Mouse (Mus musculus) heart, embryonic 14.5 days (tissue): ENCODE results near the gene Il1rap. TPM values are rescaled to one million over a fixed set of nuclear protein-coding genes. Genes with fewer than 3 reads are reported as not detected.
A peak's percentile ranks its signal among the peaks of the same experiment; 100 is the strongest.

Experiments
- ATAC-seq: fragments of 200-750 bp; cut with Nextera tagmentation; 2 replicates; pipeline ENCODE4 v1.8.0; 2017; ENCODE audit warnings: low read depth, moderate TSS enrichment; ENCODE audit not compliant: insufficient number of reproducible peaks, insufficient read depth, low FRiP score
- H3K27ac ChIP-seq, 2 experiments: fragments of 200-500 bp in 1 of 2; fragments of 300-500 bp in 1 of 2; sonication (generic) in 1 of 2; replicated peaks in 1 of 2; 2 replicates each; pipeline ENCODE4 v1.5.1; 2012 to 2014; ENCODE audit warnings: low read depth in 2 of 2, low read length in 2 of 2, control low read depth in 1 of 2, mild to moderate bottlenecking in 1 of 2, mixed read lengths in 1 of 2; ENCODE audit not compliant: control insufficient read depth in 1 of 2, insufficient read depth in 1 of 2
- H3K27me3 ChIP-seq: fragments of 300-500 bp; sonication (generic); 2 replicates; pipeline ENCODE4 v1.6.1; 2014; ENCODE audit warnings: mild to moderate bottlenecking, low read length, control low read depth; ENCODE audit not compliant: control insufficient read depth, insufficient read depth
- H3K36me3 ChIP-seq: fragments of 300-500 bp; sonication (generic); 2 replicates; pipeline ENCODE4 v1.6.1; 2014; ENCODE audit warnings: mild to moderate bottlenecking, control low read depth, low read length, mixed read lengths; ENCODE audit not compliant: control insufficient read depth, insufficient read depth
- H3K4me1 ChIP-seq, 2 experiments: fragments of 200-500 bp in 1 of 2; fragments of 300-500 bp in 1 of 2; sonication (generic) in 1 of 2; 2 replicates each; pipeline ENCODE4 v1.6.1; 2012 to 2014; ENCODE audit warnings: low read length in 2 of 2, control low read depth in 1 of 2, mixed read lengths in 1 of 2; ENCODE audit not compliant: control insufficient read depth in 2 of 2, insufficient read depth in 2 of 2
- H3K4me2 ChIP-seq: fragments of 300-500 bp; sonication (generic); 2 replicates; pipeline ENCODE4 v1.6.1; 2014; ENCODE audit warnings: mild to moderate bottlenecking, low read length
- H3K4me3 ChIP-seq, 2 experiments: fragments of 200-500 bp in 1 of 2; fragments of 300-500 bp in 1 of 2; sonication (generic) in 1 of 2; 2 replicates each; pipeline ENCODE4 v1.5.1; 2012 to 2014; ENCODE audit warnings: low read length in 2 of 2, mild to moderate bottlenecking in 2 of 2, control low read depth in 1 of 2, low read depth in 1 of 2, moderate library complexity in 1 of 2; ENCODE audit not compliant: control insufficient read depth in 1 of 2, insufficient read depth in 1 of 2
- H3K9ac ChIP-seq: fragments of 300-500 bp; sonication (generic); 2 replicates; pipeline ENCODE4 v1.6.1; 2014; ENCODE audit warnings: mild to moderate bottlenecking, low read length
- H3K9me3 ChIP-seq: fragments of 300-500 bp; sonication (generic); 2 replicates; pipeline ENCODE4 v1.6.1; 2016; ENCODE audit warnings: low read length, control low read depth; ENCODE audit not compliant: control insufficient read depth
- WGBS: fragments of 180-500 bp; shearing (Covaris S2); extraction: QIAGEN DNeasy Blood & Tissue Kit; methylation state at CpG from one replicate; pipeline ENCODE4 v1.1.7; 2014; 5-methylcytosine and 5-hydroxymethylcytosine counted together
- polyA plus RNA-seq: library from polyadenylated mRNA; unstranded; fragments of >200 nt; fragmentation: Nextera tagmentation; extraction: Ambion mirVana; gene quantifications from 2 replicates; pipeline ENCODE4 v1.2.1, GENCODE M21; 2014

Il1rap gene
- polyA plus RNA-seq, 1 experiment from 2014 or later, result 7.2 TPM

GRCm38 (mm10) chr16:26561743-26562142 lies 19.8 kb upstream of the Il1rap start:
- 61% methylated on average over 2 of the region's 2 CpGs for WGBS
- Histone ChIP-seq H3K27me3 (no peaks in the 10 kb centered on the region), H3K36me3 (no peaks in the 10 kb centered on the region), H3K4me1 (no peaks in the 10 kb centered on the region), H3K4me3 (no peak overlapping the region), H3K27ac (no peak overlapping the region), H3K9me3 (no peaks in the 10 kb centered on the region), H3K9ac (no peak overlapping the region), H3K4me2 (no peak overlapping the region)
- ATAC-seq, result no peak

- no peaks in the 10 kb centered on the region for H3K9me3 ChIP-seq
- no peak overlapping the region for H3K9ac ChIP-seq
- no peaks in the 10 kb centered on the region for H3K4me1 ChIP-seq
- ATAC-seq, result no peak
- H3K27ac ChIP-seq, result no peak overlapping the region
- H3K36me3 ChIP-seq, result no peaks in the 10 kb centered on the region
- H3K27me3 ChIP-seq, result no peaks in the 10 kb centered on the region
- H3K4me3 ChIP-seq, result no peak overlapping the region
- WGBS, result 40% methylated on average over 2 of the region's 2 CpGs
- no peak overlapping the region for H3K4me2 ChIP-seq
These were observed 18.7 kb upstream of the Il1rap start for GRCm38 (mm10) chr16:26562771-26563170.

GRCm38 (mm10) chr16:26569387-26569978 lies 12.0 kb upstream of the Il1rap start:
- no peak for ATAC-seq
- H3K4me2 ChIP-seq, result no peak overlapping the region
- no peak overlapping the region for H3K4me3 ChIP-seq
- no peaks in the 10 kb centered on the region for H3K27me3 ChIP-seq
- no peaks in the 10 kb centered on the region for H3K9me3 ChIP-seq
- no peak overlapping the region for H3K27ac ChIP-seq
- no peak overlapping the region for H3K9ac ChIP-seq
- no peaks in the 10 kb centered on the region for H3K4me1 ChIP-seq
- H3K36me3 ChIP-seq, result no peaks in the 10 kb centered on the region

- Histone ChIP-seq H3K4me3 (no peak overlapping the region), H3K27me3 (no peaks in the 10 kb centered on the region), H3K9me3 (no peaks in the 10 kb centered on the region), H3K36me3 (no peaks in the 10 kb centered on the region), H3K9ac (no peak overlapping the region), H3K4me2 (no peak overlapping the region), H3K27ac (no peak overlapping the region), H3K4me1 (no peaks in the 10 kb centered on the region)
- 54% methylated on average over 2 of the region's 2 CpGs for whole genome bisulfite sequencing
- ATAC-seq, result no peak
These were observed 9.7 kb upstream of the Il1rap start for GRCm38 (mm10) chr16:26571836-26572235.

- ATAC-seq, result no peak
- 82% methylated on average over 5 of the region's 5 CpGs for WGBS
- H3K27ac ChIP-seq, result no peak overlapping the region
- no peak overlapping the region for H3K4me3 ChIP-seq
- no peaks in the 10 kb centered on the region for H3K9me3 ChIP-seq
- H3K36me3 ChIP-seq, result no peaks in the 10 kb centered on the region
- no peak overlapping the region for H3K9ac ChIP-seq
- no peaks in the 10 kb centered on the region for H3K27me3 ChIP-seq
- H3K4me2 ChIP-seq, result no peak overlapping the region
- H3K4me1 ChIP-seq, result no peaks in the 10 kb centered on the region
These were observed 7.3 kb upstream of the Il1rap start for GRCm38 (mm10) chr16:26574173-26574572.

- Histone ChIP-seq H3K9ac (peak overlapping the region; percentile 68), H3K36me3 (no peaks in the 10 kb centered on the region), H3K4me2 (peak overlapping the region; percentile 84), H3K4me3 (peak overlapping the region; percentile 65 to 82), H3K4me1 (peaks cover 0 to 4% of the 10 kb centered on the region in 2 experiments; a peak in 1 of 4 replicates), H3K27ac (peak overlapping the region; percentile 49 to 71), H3K9me3 (no peaks in the 10 kb centered on the region), H3K27me3 (no peaks in the 10 kb centered on the region)
- ATAC-seq, result no peak; the same call in 1 of the 2 replicates
- 0% methylated on average over 15 of the region's 16 CpGs for WGBS
These were observed 441 bp downstream of the Il1rap start for GRCm38 (mm10) chr16:26581913-26582376.

- Histone ChIP-seq H3K36me3 (no peaks in the 10 kb centered on the region), H3K9me3 (no peaks in the 10 kb centered on the region), H3K27ac (no peak overlapping the region), H3K27me3 (no peaks in the 10 kb centered on the region), H3K4me2 (no peak overlapping the region), H3K9ac (no peak overlapping the region), H3K4me1 (peaks cover 0 to 4% of the 10 kb centered on the region in 2 experiments; a peak in 1 of 4 replicates), H3K4me3 (no peak overlapping the region)
- WGBS, result 88% methylated on average over 5 of the region's 5 CpGs
- no peak for ATAC-seq
These were observed 4.3 kb downstream of the Il1rap start for GRCm38 (mm10) chr16:26585806-26586205.
